Comparison of ENCODE assay signal across 8 mouse cellular contexts in the genomic region with DNA sequence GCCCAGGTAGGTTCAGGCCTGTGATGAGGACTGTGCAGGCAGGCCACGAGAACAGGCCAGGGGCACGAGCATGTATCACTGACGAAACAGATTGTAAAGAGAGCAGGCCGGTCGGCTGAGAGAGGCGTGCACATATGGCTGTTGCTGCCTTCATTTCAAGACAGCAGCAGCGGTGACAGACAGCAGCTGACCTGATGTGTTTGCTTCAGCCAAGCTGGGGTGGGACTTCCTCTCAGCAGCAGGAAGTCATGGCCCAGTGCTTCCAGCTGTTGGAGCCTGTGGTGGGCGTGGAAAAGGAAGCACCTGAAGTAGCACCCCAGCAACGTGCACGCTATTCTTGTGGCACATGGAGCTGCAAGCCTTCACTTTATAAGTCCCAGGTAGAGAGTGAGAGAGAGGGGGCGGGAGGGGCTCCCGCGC.
A peak's percentile ranks its signal among the peaks of the same experiment; 100 is the strongest.
DNase-seq lines count a peak whose midpoint lies in the region; ATAC-seq and TF ChIP-seq lines count a peak whose summit lies in the region.

No protein-coding gene starts in this region.

- no peak overlapping the region for H3K9ac ChIP-seq in hindbrain, embryonic 11.5 days (ENCODE audit: low read depth, low read length)
- no peak overlapping the region for H3K9ac ChIP-seq in hindbrain, postnatal 0 days (replicated peaks; ENCODE audit: low read length)
- H3K9ac ChIP-seq in lung, embryonic 16.5 days (ENCODE audit: low read length): no peak overlapping the region
- peak overlapping the region; percentile 14; the same call in 1 of the 2 replicates for H3K9ac ChIP-seq in stomach, embryonic 16.5 days (ENCODE audit: low read length)

- H3K4me1 ChIP-seq in hindbrain, embryonic 11.5 days (replicated peaks; ENCODE audit: control insufficient read depth, insufficient read depth, low read length): no peaks in the 10 kb centered on the region
- no peaks in the 10 kb centered on the region for H3K4me1 ChIP-seq in hindbrain, postnatal 0 days (ENCODE audit: insufficient read depth, low read length)
- H3K4me1 ChIP-seq in bone marrow, adult 2 months (ENCODE audit: control insufficient read depth, insufficient read depth, low read length): peaks cover 15% of the 10 kb centered on the region
- H3K4me1 ChIP-seq in lung, embryonic 16.5 days (replicated peaks; ENCODE audit: control insufficient read depth, insufficient read depth, low read length): peaks cover 6% of the 10 kb centered on the region; the same call in 1 of the 2 replicates
- H3K4me1 ChIP-seq in stomach, embryonic 16.5 days (ENCODE audit: control insufficient read depth, insufficient read depth, low read length): peaks cover 6% of the 10 kb centered on the region; the same call in 1 of the 2 replicates

- intact Hi-C loops in left cerebral cortex, adult 2 months (cut with DNase I): no loop called here

- no peak overlapping the region for H3K4me3 ChIP-seq in hindbrain, embryonic 11.5 days (ENCODE audit: low read depth, low read length)
- H3K4me3 ChIP-seq in hindbrain, postnatal 0 days (ENCODE audit: low read length): no peak overlapping the region
- H3K4me3 ChIP-seq in bone marrow, adult 2 months (replicated peaks; ENCODE audit: control insufficient read depth, low read depth, low read length): peak overlapping the region; percentile 7
- peak overlapping the region; percentile 10; the same call in 1 of the 2 replicates for H3K4me3 ChIP-seq in lung, embryonic 16.5 days (ENCODE audit: low read length)
- no peak overlapping the region for H3K4me3 ChIP-seq in stomach, embryonic 16.5 days (replicated peaks; ENCODE audit: low read length)
- H3K4me3 ChIP-seq in left cerebral cortex, adult 2 months: no peak overlapping the region

- peak; percentile 2 for DNase-seq in hindbrain, embryonic 11.5 days (ENCODE audit: low spot score)
- no peak for DNase-seq in hindbrain, postnatal 0 days (ENCODE audit: low spot score)
- no peak for DNase-seq in right cerebral cortex, postnatal 10 days (ENCODE audit: low spot score in 2 of 2)
- DNase-seq in left cerebral cortex, adult 2 months (ENCODE audit: extremely low spot score in 1 of 2, low spot score in 2 of 2): no peak
- DNase-seq in gastrocnemius, adult 8-10 months (ENCODE audit: low spot score in 2 of 2): no peak

- no peak overlapping the region for H3K27ac ChIP-seq in hindbrain, embryonic 11.5 days (ENCODE audit: low read depth, low read length)
- H3K27ac ChIP-seq in hindbrain, postnatal 0 days: no peak overlapping the region
- peak overlapping the region; percentile 80 for H3K27ac ChIP-seq in bone marrow, adult 2 months (ENCODE audit: control insufficient read depth, insufficient read depth, low read depth, low read length, poor library complexity)
- H3K27ac ChIP-seq in lung, embryonic 16.5 days (ENCODE audit: low read length): no peak overlapping the region
- peak overlapping the region; percentile 20; the same call in 1 of the 2 replicates for H3K27ac ChIP-seq in stomach, embryonic 16.5 days (ENCODE audit: low read length)
- H3K27ac ChIP-seq in left cerebral cortex, adult 2 months: no peak overlapping the region

- H3K36me3 ChIP-seq in hindbrain, embryonic 11.5 days (ENCODE audit: control insufficient read depth, insufficient read depth, low read length): no peaks in the 10 kb centered on the region
- H3K36me3 ChIP-seq in hindbrain, postnatal 0 days (ENCODE audit: insufficient read depth, low read length): no peaks in the 10 kb centered on the region
- H3K36me3 ChIP-seq in lung, embryonic 16.5 days (ENCODE audit: control insufficient read depth, insufficient read depth, low read length): no peaks in the 10 kb centered on the region
- no peaks in the 10 kb centered on the region for H3K36me3 ChIP-seq in stomach, embryonic 16.5 days (ENCODE audit: control insufficient read depth, insufficient read depth, low read length)

- no peak overlapping the region for H3K4me2 ChIP-seq in hindbrain, embryonic 11.5 days (replicated peaks; ENCODE audit: low read depth, low read length)
- H3K4me2 ChIP-seq in hindbrain, postnatal 0 days (ENCODE audit: low read depth, low read length): no peak overlapping the region
- H3K4me2 ChIP-seq in lung, embryonic 16.5 days (ENCODE audit: low read depth, low read length): peak overlapping the region; percentile 36
- peak overlapping the region; percentile 33 for H3K4me2 ChIP-seq in stomach, embryonic 16.5 days (ENCODE audit: low read depth, low read length)

- no peaks in the 10 kb centered on the region for H3K27me3 ChIP-seq in hindbrain, embryonic 11.5 days (ENCODE audit: control insufficient read depth, insufficient read depth, low read length)
- no peaks in the 10 kb centered on the region for H3K27me3 ChIP-seq in hindbrain, postnatal 0 days (ENCODE audit: insufficient read depth, low read length)
- no peaks in the 10 kb centered on the region for H3K27me3 ChIP-seq in lung, embryonic 16.5 days (ENCODE audit: control insufficient read depth, insufficient read depth, low read depth, low read length)
- no peaks in the 10 kb centered on the region for H3K27me3 ChIP-seq in stomach, embryonic 16.5 days (ENCODE audit: control insufficient read depth, insufficient read depth, low read length)

- ATAC-seq in hindbrain, embryonic 11.5 days (ENCODE audit: low FRiP score): no peak
- no peak for ATAC-seq in hindbrain, postnatal 0 days
- peak; percentile 66; the same call in 1 of the 2 replicates for ATAC-seq in lung, embryonic 16.5 days (ENCODE audit: low read depth)
- peak; percentile 62 for ATAC-seq in stomach, embryonic 16.5 days (ENCODE audit: insufficient read depth, low FRiP score)

- TF ChIP-seq CTCF in hindbrain, postnatal 0 days (IDR thresholded peaks at IDR 0.05; ENCODE audit: low read depth): no peak
- no peak for TF ChIP-seq CTCF in bone marrow, adult 2 months (IDR thresholded peaks at IDR 0.05; ENCODE audit: control insufficient read depth, insufficient read depth, low read length)
- no peak for TF ChIP-seq CTCF in left cerebral cortex, adult 2 months (IDR thresholded peaks at IDR 0.05)

- WGBS in hindbrain, embryonic 11.5 days: 71% methylated on average over 13 of the region's 13 CpGs
- 67% methylated on average over 13 of the region's 13 CpGs for WGBS in hindbrain, postnatal 0 days
- WGBS in bone marrow, adult 2 months: 37% methylated on average over 13 of the region's 13 CpGs
- 47% methylated on average over 13 of the region's 13 CpGs for WGBS in lung, embryonic 16.5 days
- WGBS in stomach, embryonic 16.5 days: 45% methylated on average over 13 of the region's 13 CpGs

- H3K9me3 ChIP-seq in hindbrain, embryonic 11.5 days (ENCODE audit: control insufficient read depth, low read length): no peaks in the 10 kb centered on the region
- H3K9me3 ChIP-seq in hindbrain, postnatal 0 days (ENCODE audit: low read length): no peaks in the 10 kb centered on the region
- no peaks in the 10 kb centered on the region for H3K9me3 ChIP-seq in lung, embryonic 16.5 days (ENCODE audit: control insufficient read depth, low read length)
- no peaks in the 10 kb centered on the region for H3K9me3 ChIP-seq in stomach, embryonic 16.5 days (replicated peaks; ENCODE audit: control insufficient read depth, low read length)

- TF ChIP-seq POLR2A in bone marrow, adult 2 months (IDR thresholded peaks at IDR 0.05; ENCODE audit: borderline replicate concordance, control insufficient read depth, low read depth, low read length): peak; percentile 47; the same call in 1 of the 2 replicates

Comparison
In these comparisons a context has a peak if more than half of its experiments do, and no peak if none do; other contexts are left out.
1. ATAC-seq: peak in lung, embryonic 16.5 days (single experiment) and stomach, embryonic 16.5 days (single experiment); none in hindbrain, embryonic 11.5 days (single experiment) and hindbrain, postnatal 0 days (single experiment).
2. H3K27ac ChIP-seq: peak in bone marrow, adult 2 months (single experiment) and stomach, embryonic 16.5 days (single experiment); none in hindbrain, embryonic 11.5 days (single experiment), hindbrain, postnatal 0 days (single experiment), lung, embryonic 16.5 days (single experiment) and left cerebral cortex, adult 2 months (single experiment).
3. H3K4me2 ChIP-seq: peak in lung, embryonic 16.5 days (single experiment) and stomach, embryonic 16.5 days (single experiment); none in hindbrain, embryonic 11.5 days (single experiment) and hindbrain, postnatal 0 days (single experiment).
4. H3K4me3 ChIP-seq: peak in bone marrow, adult 2 months (single experiment) and lung, embryonic 16.5 days (single experiment); none in hindbrain, embryonic 11.5 days (single experiment), hindbrain, postnatal 0 days (single experiment), stomach, embryonic 16.5 days (single experiment) and left cerebral cortex, adult 2 months (single experiment).